Mouse (Mus musculus) neural tube, embryonic 11.5 days (tissue): ENCODE data around the gene Npff. TPM values are rescaled to one million over a fixed set of nuclear protein-coding genes. Genes with fewer than 3 reads are reported as not detected.

Experiments
- ATAC-seq: fragments of 200-750 bp; cut with Nextera tagmentation; 2 replicates; pipeline ENCODE4 v1.8.0; 2017; ENCODE audit warnings: moderate number of reproducible peaks, mild to moderate bottlenecking, moderate TSS enrichment, moderate library complexity; ENCODE audit not compliant: insufficient read depth, low FRiP score, low TSS enrichment
- DNase-seq: peaks from one replicate; pipeline ENCODE4 v3.0.0-alpha.2; 2015; ENCODE audit warnings: low spot score
- H3K27ac ChIP-seq: fragments of 300-500 bp; sonication (generic); 2 replicates; pipeline ENCODE4 v1.5.1; 2014; ENCODE audit warnings: low read depth, mild to moderate bottlenecking, low read length
- H3K27me3 ChIP-seq: fragments of 300-500 bp; sonication (generic); 2 replicates; pipeline ENCODE4 v1.6.1; 2014; ENCODE audit warnings: mild to moderate bottlenecking, low read length, mixed read lengths; ENCODE audit not compliant: control insufficient read depth, insufficient read depth
- H3K36me3 ChIP-seq: fragments of 300-500 bp; sonication (generic); 2 replicates; pipeline ENCODE4 v1.6.1; 2014; ENCODE audit warnings: mild to moderate bottlenecking, low read length, moderate library complexity, mixed read lengths; ENCODE audit not compliant: control insufficient read depth, insufficient read depth
- H3K4me1 ChIP-seq: fragments of 300-500 bp; sonication (generic); 2 replicates; pipeline ENCODE4 v1.6.1; 2014; ENCODE audit warnings: low read length, mixed read lengths; ENCODE audit not compliant: control insufficient read depth, insufficient read depth
- H3K4me2 ChIP-seq: fragments of 300-500 bp; sonication (generic); 2 replicates; pipeline ENCODE4 v1.6.1; 2014; ENCODE audit warnings: low read depth, mild to moderate bottlenecking, moderate library complexity
- H3K4me3 ChIP-seq: fragments of 300-500 bp; sonication (generic); 2 replicates; pipeline ENCODE4 v1.5.1; 2014; ENCODE audit warnings: low read depth, low read length
- H3K9ac ChIP-seq: fragments of 300-500 bp; sonication (generic); 2 replicates; pipeline ENCODE4 v1.6.1; 2014; ENCODE audit warnings: mild to moderate bottlenecking, low read length
- H3K9me3 ChIP-seq: fragments of 300-500 bp; sonication (generic); 2 replicates; pipeline ENCODE4 v1.6.1; 2016; ENCODE audit warnings: low read length; ENCODE audit not compliant: control insufficient read depth
- WGBS: fragments of 180-500 bp; shearing (Covaris S2); extraction: QIAGEN DNeasy Blood & Tissue Kit; methylation state at CpG from one replicate; pipeline ENCODE4 v1.1.7; 2014; 5-methylcytosine and 5-hydroxymethylcytosine counted together
- polyA plus RNA-seq: library from polyadenylated mRNA; unstranded; fragments of >200 nt; fragmentation: Nextera tagmentation; extraction: Ambion mirVana; gene quantifications from 2 replicates; pipeline ENCODE4 v1.2.1, GENCODE M21; 2014

Npff gene
- polyA plus RNA-seq, 1 experiment from 2014 or later = 3.0 TPM

GRCm38 (mm10) chr15:102498322-102498721, 26.4 kb downstream of the Npff start:
- Histone ChIP-seq H3K36me3 (peaks cover 29% of the 10 kb centered on the region), H3K4me1 (no peaks in the 10 kb centered on the region), H3K27me3 (no peaks in the 10 kb centered on the region), H3K27ac (no peak overlapping the region), H3K4me3 (no peak overlapping the region), H3K4me2 (no peak overlapping the region), H3K9ac (no peak overlapping the region), H3K9me3 (no peaks in the 10 kb centered on the region)
- 92% methylated on average over 3 of the region's 3 CpGs for WGBS
- DNase-seq (no peak), ATAC-seq (no peak)

DNA sequence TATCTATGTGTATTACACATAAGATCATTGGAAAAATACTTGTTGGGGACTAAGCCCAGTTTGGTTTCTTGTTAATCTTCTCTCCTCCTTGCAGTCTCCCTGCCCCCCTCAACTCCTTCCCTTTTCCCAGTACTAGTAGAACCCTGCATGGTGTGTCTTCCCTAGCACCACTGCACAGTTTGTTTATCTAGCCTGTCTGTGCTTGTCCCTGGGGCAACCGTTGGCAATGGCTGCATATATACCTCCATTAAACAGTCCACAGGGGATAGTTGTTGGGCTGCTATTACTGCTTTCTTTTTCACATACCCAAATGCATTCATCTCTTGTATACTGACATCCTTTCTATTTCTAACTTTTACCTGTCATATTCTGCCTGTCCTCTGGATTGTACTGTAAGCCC, 37.1 kb downstream of the Npff start:
- H3K36me3 ChIP-seq = peaks cover 23% of the 10 kb centered on the region
- WGBS = 79% methylated on average over 1 of the region's 1 CpGs

GRCm38 (mm10) chr15:102485853-102486252, 38.9 kb downstream of the Npff start:
- Histone ChIP-seq H3K4me2 (no peak overlapping the region), H3K9me3 (no peaks in the 10 kb centered on the region), H3K9ac (no peak overlapping the region), H3K4me3 (no peak overlapping the region), H3K36me3 (peaks cover 22% of the 10 kb centered on the region), H3K4me1 (no peaks in the 10 kb centered on the region), H3K27ac (no peak overlapping the region), H3K27me3 (no peaks in the 10 kb centered on the region)
- WGBS = 94% methylated on average over 12 of the region's 12 CpGs
- ATAC-seq = no peak
- DNase-seq = no peak

More for the DNA sequence above, 37.1 kb downstream of the Npff start:
- H3K4me2 ChIP-seq = no peak overlapping the region
- no peak overlapping the region for H3K9ac ChIP-seq
- no peak overlapping the region for H3K27ac ChIP-seq
- H3K9me3 ChIP-seq = no peaks in the 10 kb centered on the region
- no peak for ATAC-seq
- H3K4me3 ChIP-seq = no peak overlapping the region
- no peaks in the 10 kb centered on the region for H3K4me1 ChIP-seq
- H3K27me3 ChIP-seq = no peaks in the 10 kb centered on the region
- DNase-seq = no peak

DNA sequence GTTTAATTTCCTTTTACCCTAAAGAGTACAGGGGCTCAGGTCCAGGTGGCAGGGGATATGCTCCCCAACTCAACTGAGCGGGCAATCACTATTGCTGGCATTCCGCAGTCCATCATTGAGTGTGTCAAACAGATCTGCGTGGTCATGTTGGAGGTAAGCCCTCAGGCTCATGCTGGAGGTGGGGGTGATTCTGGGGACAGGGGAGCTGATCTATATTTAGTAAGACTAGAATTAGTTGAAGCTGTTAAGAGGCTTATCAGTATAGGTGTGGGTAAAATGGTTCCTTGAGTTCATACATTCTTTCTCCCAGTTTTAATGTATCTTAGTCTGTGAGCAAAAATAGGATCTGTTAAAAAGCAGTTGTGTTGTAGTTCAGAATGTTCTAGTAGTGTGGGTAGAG, 41.6 kb downstream of the Npff start:
- WGBS = 94% methylated on average over 3 of the region's 3 CpGs
- H3K36me3 ChIP-seq = peaks cover 14% of the 10 kb centered on the region
- DNase-seq (no peak), ATAC-seq (no peak)
- no peak overlapping the region for H3K27ac ChIP-seq
- H3K4me1 ChIP-seq = no peaks in the 10 kb centered on the region
- H3K4me2 ChIP-seq = no peak overlapping the region
- H3K4me3 ChIP-seq = no peak overlapping the region
- H3K9me3 ChIP-seq = no peaks in the 10 kb centered on the region
- H3K9ac ChIP-seq = no peak overlapping the region
- no peaks in the 10 kb centered on the region for H3K27me3 ChIP-seq

DNA sequence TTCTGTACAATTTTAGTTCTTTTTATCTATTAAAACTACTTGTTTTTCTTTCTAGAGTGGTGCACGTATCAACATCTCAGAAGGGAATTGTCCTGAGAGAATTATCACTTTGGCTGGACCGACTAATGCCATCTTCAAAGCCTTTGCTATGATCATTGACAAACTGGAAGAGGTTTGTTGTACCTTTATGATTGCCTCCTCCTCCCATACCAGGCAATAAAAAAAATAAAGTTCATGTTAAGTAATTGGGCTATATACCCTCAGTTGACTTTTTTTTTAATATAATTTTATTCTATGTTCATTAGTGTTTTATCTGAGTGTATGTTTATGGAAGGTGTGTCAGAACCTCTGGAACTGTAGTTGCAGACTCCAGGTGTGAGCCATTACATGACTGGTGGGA, 50.2 kb downstream of the Npff start:
- Histone ChIP-seq H3K9me3 (no peaks in the 10 kb centered on the region), H3K4me3 (no peak overlapping the region), H3K27me3 (no peaks in the 10 kb centered on the region), H3K36me3 (peaks cover 6% of the 10 kb centered on the region; the same call in 1 of the 2 replicates), H3K27ac (no peak overlapping the region), H3K4me1 (peaks cover 13% of the 10 kb centered on the region), H3K9ac (no peak overlapping the region), H3K4me2 (no peak overlapping the region)
- ATAC-seq (no peak), DNase-seq (no peak)
- 96% methylated on average over 2 of the region's 2 CpGs for WGBS

Other genes with a start within 250 kb of the Npff start
- 59.7 and 66.7 TPM in 2 replicates for gene Mfsd5, start 245.5 kb downstream of the Npff start, polyA plus RNA-seq
- gene Espl1, start 228.7 kb downstream of the Npff start, polyA plus RNA-seq = 36.2 and 37.9 TPM in 2 replicates
- gene Pfdn5, start 198.8 kb downstream of the Npff start, polyA plus RNA-seq = 386 and 396 TPM in 2 replicates
- 92.9 and 102 TPM in 2 replicates for gene Myg1, start 193.2 kb downstream of the Npff start, polyA plus RNA-seq
- gene Aaas, start 174.2 kb downstream of the Npff start, polyA plus RNA-seq = 84.7 and 86.7 TPM in 2 replicates
- gene Sp7, start 157.8 kb downstream of the Npff start, polyA plus RNA-seq = 0.70 and 0.96 TPM in 2 replicates
- gene Sp1, start 118.8 kb downstream of the Npff start, polyA plus RNA-seq = 10.4 and 11.1 TPM in 2 replicates
- 0.53 TPM in 1 of 2 replicates, not detected in the other for gene Amhr2, start 79.6 kb downstream of the Npff start, polyA plus RNA-seq
- gene Prr13, start 65.9 kb downstream of the Npff start, polyA plus RNA-seq = 80.9 and 88.6 TPM in 2 replicates
- gene Pcbp2, start 54.4 kb downstream of the Npff start, polyA plus RNA-seq = 220 and 232 TPM in 2 replicates
- gene Gm10337, start 21.2 kb downstream of the Npff start, polyA plus RNA-seq = 4.1 and 10.3 TPM in 2 replicates
- gene Map3k12, start 7.9 kb downstream of the Npff start, polyA plus RNA-seq = 24.8 and 26.1 TPM in 2 replicates
- gene Tarbp2, start 6.8 kb downstream of the Npff start, polyA plus RNA-seq = 103 and 105 TPM in 2 replicates
- not detected in 2 replicates for gene Gm28047, start 100.1 kb upstream of the Npff start, polyA plus RNA-seq
- 14.2 and 18.4 TPM in 2 replicates for gene Atf7, start 100.5 kb upstream of the Npff start, polyA plus RNA-seq
- 64.9 and 66.5 TPM in 2 replicates for gene Atp5g2, start 147.4 kb upstream of the Npff start, polyA plus RNA-seq
- 36.7 and 40.9 TPM in 2 replicates for gene Calcoco1, start 197.2 kb upstream of the Npff start, polyA plus RNA-seq